Mouse (Mus musculus) neural tube, embryonic 11.5 days (tissue): ENCODE measurements around the gene Sgip1. TPM values are rescaled to one million over a fixed set of nuclear protein-coding genes. Genes with fewer than 3 reads are reported as not detected.

Source experiments
- ATAC-seq: fragments of 200-750 bp; cut with Nextera tagmentation; 2 replicates; pipeline ENCODE4 v1.8.0; 2017; ENCODE audit warnings: moderate number of reproducible peaks, mild to moderate bottlenecking, moderate TSS enrichment, moderate library complexity; ENCODE audit not compliant: insufficient read depth, low FRiP score, low TSS enrichment
- DNase-seq: peaks from one replicate; pipeline ENCODE4 v3.0.0-alpha.2; 2015; ENCODE audit warnings: low spot score
- H3K27ac ChIP-seq: fragments of 300-500 bp; sonication (generic); 2 replicates; pipeline ENCODE4 v1.5.1; 2014; ENCODE audit warnings: low read depth, mild to moderate bottlenecking, low read length
- H3K27me3 ChIP-seq: fragments of 300-500 bp; sonication (generic); 2 replicates; pipeline ENCODE4 v1.6.1; 2014; ENCODE audit warnings: mild to moderate bottlenecking, low read length, mixed read lengths; ENCODE audit not compliant: control insufficient read depth, insufficient read depth
- H3K36me3 ChIP-seq: fragments of 300-500 bp; sonication (generic); 2 replicates; pipeline ENCODE4 v1.6.1; 2014; ENCODE audit warnings: mild to moderate bottlenecking, low read length, moderate library complexity, mixed read lengths; ENCODE audit not compliant: control insufficient read depth, insufficient read depth
- H3K4me1 ChIP-seq: fragments of 300-500 bp; sonication (generic); 2 replicates; pipeline ENCODE4 v1.6.1; 2014; ENCODE audit warnings: low read length, mixed read lengths; ENCODE audit not compliant: control insufficient read depth, insufficient read depth
- H3K4me2 ChIP-seq: fragments of 300-500 bp; sonication (generic); 2 replicates; pipeline ENCODE4 v1.6.1; 2014; ENCODE audit warnings: low read depth, mild to moderate bottlenecking, moderate library complexity
- H3K4me3 ChIP-seq: fragments of 300-500 bp; sonication (generic); 2 replicates; pipeline ENCODE4 v1.5.1; 2014; ENCODE audit warnings: low read depth, low read length
- H3K9ac ChIP-seq: fragments of 300-500 bp; sonication (generic); 2 replicates; pipeline ENCODE4 v1.6.1; 2014; ENCODE audit warnings: mild to moderate bottlenecking, low read length
- H3K9me3 ChIP-seq: fragments of 300-500 bp; sonication (generic); 2 replicates; pipeline ENCODE4 v1.6.1; 2016; ENCODE audit warnings: low read length; ENCODE audit not compliant: control insufficient read depth
- WGBS: fragments of 180-500 bp; shearing (Covaris S2); extraction: QIAGEN DNeasy Blood & Tissue Kit; methylation state at CpG from one replicate; pipeline ENCODE4 v1.1.7; 2014; 5-methylcytosine and 5-hydroxymethylcytosine counted together
- polyA plus RNA-seq: library from polyadenylated mRNA; unstranded; fragments of >200 nt; fragmentation: Nextera tagmentation; extraction: Ambion mirVana; gene quantifications from 2 replicates; pipeline ENCODE4 v1.2.1, GENCODE M21; 2014

Sgip1 gene
- 18.0 and 20.0 TPM in 2 replicates for polyA plus RNA-seq

DNA sequence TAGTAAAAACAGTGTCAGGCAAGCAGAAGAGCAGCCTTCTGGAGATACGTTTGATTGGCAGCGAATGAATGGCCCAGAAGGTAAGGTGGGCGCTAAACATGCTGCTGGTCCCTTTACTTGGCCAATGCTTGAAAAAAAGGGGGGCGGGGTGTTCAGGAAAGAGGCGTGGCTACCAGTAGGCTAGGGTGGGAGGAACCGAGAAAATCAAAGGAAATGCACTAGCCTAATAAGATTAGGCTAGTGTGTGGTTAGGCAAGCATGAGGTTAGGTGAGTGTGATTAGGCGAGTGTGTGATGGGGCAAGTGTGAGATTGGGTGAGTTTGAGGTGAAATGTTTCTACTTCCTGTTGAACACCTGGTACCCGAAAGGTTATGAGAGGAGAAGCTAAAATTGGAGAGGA is at the start of gene Sgip1:
Sgip1 (plus strand) TSS at position 11 of the 400 bp plus-strand sequence.
- Histone ChIP-seq H3K4me2 (no peak within 1 kb of the TSS), H3K9ac (no peak within 1 kb of the TSS), H3K4me3 (no peak within 1 kb of the TSS), H3K27ac (no peak within 1 kb of the TSS), H3K4me1 (no peaks in the 10 kb centered on the region), H3K27me3 (no peaks in the 10 kb centered on the region), H3K9me3 (no peaks in the 10 kb centered on the region), H3K36me3 (no peaks in the 10 kb centered on the region)
- 70% methylated on average over 8 of the region's 8 CpGs for WGBS
- DNase-seq (no peak), ATAC-seq (no peak)

DNA sequence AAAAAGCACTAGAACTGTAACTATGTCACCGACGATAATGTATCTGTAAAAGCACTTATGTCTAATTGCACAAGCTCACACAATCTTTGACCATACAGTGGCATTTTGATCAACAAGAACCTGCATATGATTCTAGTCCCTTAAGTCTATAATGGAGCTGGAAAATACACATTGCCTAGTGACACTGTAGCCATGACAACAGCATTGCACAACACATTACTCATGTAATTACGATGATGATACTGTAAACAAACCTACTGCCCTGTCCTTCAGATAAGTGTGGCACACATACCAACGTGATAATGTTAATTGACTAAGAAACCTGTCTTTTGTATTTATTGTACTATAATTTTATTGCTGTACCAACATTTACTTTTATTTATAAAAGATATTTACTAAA is 49.7 kb upstream of the Sgip1 start:
- Histone ChIP-seq H3K9ac (no peak overlapping the region), H3K36me3 (no peaks in the 10 kb centered on the region), H3K4me3 (no peak overlapping the region), H3K4me2 (no peak overlapping the region), H3K4me1 (no peaks in the 10 kb centered on the region), H3K27ac (no peak overlapping the region), H3K9me3 (no peaks in the 10 kb centered on the region), H3K27me3 (no peaks in the 10 kb centered on the region)
- 86% methylated on average over 4 of the region's 4 CpGs for WGBS
- no peak for ATAC-seq
- no peak for DNase-seq

DNA sequence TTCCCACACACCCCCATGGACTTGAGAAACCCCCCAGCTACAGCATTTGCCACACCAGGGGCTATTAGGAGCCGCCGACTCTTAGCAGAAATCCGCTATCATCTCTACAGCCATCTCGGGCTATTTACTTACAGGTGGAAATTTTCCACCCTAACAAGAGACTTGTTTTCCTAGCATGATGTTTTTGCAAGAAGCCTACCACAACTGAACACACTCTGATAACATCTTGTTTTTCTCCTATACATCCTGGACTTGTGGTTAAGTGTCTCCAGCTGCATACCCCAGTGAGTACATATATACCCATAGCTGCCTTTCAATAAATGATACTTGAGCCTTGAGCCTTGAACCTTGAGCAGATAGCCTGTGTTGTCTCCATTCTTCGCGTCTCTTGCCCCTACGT is 43.1 kb upstream of the Sgip1 start:
- Histone ChIP-seq H3K9me3 (no peaks in the 10 kb centered on the region), H3K4me2 (no peak overlapping the region), H3K36me3 (no peaks in the 10 kb centered on the region), H3K27ac (no peak overlapping the region), H3K9ac (no peak overlapping the region), H3K27me3 (no peaks in the 10 kb centered on the region), H3K4me3 (no peak overlapping the region), H3K4me1 (no peaks in the 10 kb centered on the region)
- ATAC-seq (no peak), DNase-seq (no peak)
- WGBS = 98% methylated on average over 7 of the region's 7 CpGs

DNA sequence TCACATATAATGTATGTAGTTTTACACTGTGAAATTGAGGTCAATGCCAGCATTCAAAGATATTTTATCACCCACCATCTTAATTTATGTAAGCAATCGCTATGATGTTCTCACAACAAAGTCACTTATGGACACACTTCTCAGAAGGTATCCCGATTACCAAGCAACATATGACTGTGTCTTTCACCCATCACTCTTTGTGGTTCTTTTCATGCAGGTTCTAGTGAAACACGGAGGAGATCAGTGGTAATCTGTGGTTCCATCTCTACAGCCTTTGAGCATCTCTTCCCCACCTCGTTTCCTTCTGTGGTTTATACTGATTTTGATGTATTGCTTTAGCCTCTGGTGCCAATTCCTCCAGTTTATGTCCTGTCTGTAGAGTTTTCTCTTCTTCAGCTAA is 29.4 kb upstream of the Sgip1 start:
- DNase-seq (no peak), ATAC-seq (no peak)
- no peak overlapping the region for H3K9ac ChIP-seq
- H3K9me3 ChIP-seq = no peaks in the 10 kb centered on the region
- no peak overlapping the region for H3K4me2 ChIP-seq
- WGBS = 88% methylated on average over 4 of the region's 4 CpGs
- no peaks in the 10 kb centered on the region for H3K27me3 ChIP-seq
- no peaks in the 10 kb centered on the region for H3K36me3 ChIP-seq
- H3K27ac ChIP-seq = no peak overlapping the region
- no peak overlapping the region for H3K4me3 ChIP-seq
- no peaks in the 10 kb centered on the region for H3K4me1 ChIP-seq

DNA sequence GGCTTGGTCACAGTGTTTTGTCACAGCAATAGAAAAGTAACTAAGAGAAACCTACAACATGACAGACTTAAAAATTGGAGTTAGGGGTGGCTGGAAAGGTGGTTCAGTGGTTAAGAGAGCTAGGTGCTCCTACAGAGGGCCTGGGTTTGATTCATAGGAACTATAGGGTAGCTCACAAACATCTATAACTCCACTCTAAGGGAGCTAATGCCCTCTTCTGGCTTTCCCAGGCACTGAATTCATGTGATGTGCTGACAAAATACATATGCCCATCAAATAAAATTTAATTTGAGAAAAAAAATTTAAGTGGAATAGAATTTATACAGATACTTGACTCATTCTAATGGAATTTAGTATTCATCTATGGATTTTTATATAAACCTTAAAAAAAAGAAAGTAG is 25.6 kb upstream of the Sgip1 start:
- Histone ChIP-seq H3K27me3 (no peaks in the 10 kb centered on the region), H3K9ac (no peak overlapping the region), H3K4me2 (no peak overlapping the region), H3K4me1 (no peaks in the 10 kb centered on the region), H3K36me3 (no peaks in the 10 kb centered on the region), H3K9me3 (no peaks in the 10 kb centered on the region), H3K27ac (no peak overlapping the region), H3K4me3 (no peak overlapping the region)
- ATAC-seq (no peak), DNase-seq (no peak)

DNA sequence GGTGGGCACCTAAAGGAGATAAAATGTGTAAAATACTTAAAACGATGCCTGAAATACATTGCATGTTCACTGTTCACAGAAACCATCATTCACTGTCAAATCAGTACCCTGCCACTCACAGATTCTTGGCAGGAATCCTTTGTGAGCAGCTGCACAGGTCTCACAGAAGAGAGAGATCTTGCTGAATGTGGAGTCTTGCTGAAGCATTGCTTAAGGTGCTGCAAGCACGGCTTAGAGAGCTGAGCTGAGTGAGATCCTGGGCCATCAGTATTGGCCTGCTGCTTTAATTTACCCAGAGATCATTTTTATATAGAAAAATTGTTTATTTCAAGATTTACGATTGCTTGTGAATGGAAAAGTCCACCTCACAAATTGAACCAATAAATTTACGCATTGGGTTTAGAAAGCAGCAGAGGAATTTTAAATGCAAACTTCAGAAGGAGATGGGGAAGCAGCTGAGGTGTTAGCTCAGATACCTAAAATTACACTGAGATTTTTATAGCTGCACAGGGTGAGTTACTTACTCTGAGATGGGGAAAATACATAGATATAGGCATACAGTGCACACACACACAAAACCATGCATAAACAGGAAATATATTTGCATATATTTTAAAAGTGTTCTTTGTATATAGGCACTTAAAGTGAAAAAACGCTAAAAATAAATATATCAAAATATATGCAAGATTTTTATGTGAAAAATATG is 23.8 kb upstream of the Sgip1 start:
- Histone ChIP-seq H3K27me3 (no peaks in the 10 kb centered on the region), H3K36me3 (no peaks in the 10 kb centered on the region), H3K9me3 (no peaks in the 10 kb centered on the region), H3K4me3 (no peak overlapping the region), H3K27ac (no peak overlapping the region), H3K9ac (no peak overlapping the region), H3K4me2 (no peak overlapping the region), H3K4me1 (no peaks in the 10 kb centered on the region)
- DNase-seq = no peak
- WGBS = 76% methylated on average over 5 of the region's 5 CpGs
- ATAC-seq = no peak

DNA sequence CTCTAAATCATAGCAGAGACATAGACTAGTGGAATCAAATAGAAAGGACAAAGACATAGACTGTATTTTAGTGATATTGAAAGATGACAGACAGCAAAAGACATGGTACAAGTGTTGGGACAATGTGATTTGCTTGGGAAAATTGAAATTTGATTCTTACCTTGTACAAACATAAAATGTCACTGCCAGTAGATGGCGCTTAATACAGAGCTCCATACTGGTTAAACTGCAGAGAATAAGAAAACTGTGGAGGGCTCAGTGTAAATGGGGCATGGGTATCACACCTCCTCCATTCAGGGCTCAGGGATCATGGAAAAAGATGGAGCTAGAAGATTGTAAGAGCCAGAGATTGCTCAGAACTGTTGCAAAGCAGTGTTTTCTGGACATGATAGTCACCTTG is 21.6 kb upstream of the Sgip1 start:
- Histone ChIP-seq H3K27ac (no peak overlapping the region), H3K27me3 (no peaks in the 10 kb centered on the region), H3K9ac (no peak overlapping the region), H3K4me3 (no peak overlapping the region), H3K36me3 (no peaks in the 10 kb centered on the region), H3K4me2 (no peak overlapping the region), H3K9me3 (no peaks in the 10 kb centered on the region), H3K4me1 (no peaks in the 10 kb centered on the region)
- DNase-seq (no peak), ATAC-seq (no peak)
- 9% methylated on average over 1 of the region's 1 CpGs for WGBS

DNA sequence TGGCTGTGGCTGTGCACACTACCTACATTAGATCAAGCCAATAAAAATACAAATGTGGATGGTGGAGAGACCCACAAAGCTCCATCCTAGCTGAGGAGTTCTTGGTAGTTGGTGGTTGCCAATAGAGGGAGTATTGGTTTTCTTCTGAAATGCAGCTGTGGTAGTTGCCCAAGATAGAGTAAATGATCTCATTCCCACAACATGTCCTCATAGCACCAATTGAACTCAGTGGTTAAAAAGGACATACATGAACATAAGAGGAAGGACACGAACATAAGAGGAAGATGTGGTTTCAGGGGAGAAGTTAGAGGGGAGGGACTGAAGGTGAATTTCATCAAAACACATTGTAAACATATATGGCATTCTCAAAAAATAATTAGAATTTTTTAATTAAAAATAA is 21.1 kb upstream of the Sgip1 start:
- 86% methylated on average over 1 of the region's 1 CpGs for WGBS
- Histone ChIP-seq H3K4me2 (no peak overlapping the region), H3K9ac (no peak overlapping the region), H3K36me3 (no peaks in the 10 kb centered on the region), H3K4me3 (no peak overlapping the region), H3K9me3 (no peaks in the 10 kb centered on the region), H3K27ac (no peak overlapping the region), H3K27me3 (no peaks in the 10 kb centered on the region), H3K4me1 (no peaks in the 10 kb centered on the region)
- ATAC-seq (no peak), DNase-seq (no peak)

DNA sequence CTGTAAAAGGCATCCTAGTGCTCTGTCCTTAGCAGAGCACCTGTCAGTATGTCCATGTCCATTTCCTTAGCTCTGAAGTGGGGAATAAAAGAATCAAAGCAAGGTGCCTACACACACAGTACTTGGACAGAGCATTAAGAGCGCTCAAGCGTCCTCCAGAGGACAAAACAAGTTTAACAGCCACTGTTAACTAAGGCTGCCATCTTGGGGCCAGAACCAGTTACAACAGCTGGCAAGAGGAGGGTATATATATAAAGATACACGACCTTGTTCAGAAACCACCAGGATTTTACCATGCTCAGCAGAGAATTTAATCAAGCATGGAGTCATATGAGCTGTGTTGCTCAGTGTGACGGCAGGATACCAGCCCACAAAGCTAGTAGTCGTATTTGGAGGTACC is 16.7 kb upstream of the Sgip1 start:
- Histone ChIP-seq H3K4me3 (no peak overlapping the region), H3K4me1 (no peaks in the 10 kb centered on the region), H3K27me3 (no peaks in the 10 kb centered on the region), H3K9me3 (no peaks in the 10 kb centered on the region), H3K4me2 (no peak overlapping the region), H3K9ac (no peak overlapping the region), H3K36me3 (no peaks in the 10 kb centered on the region), H3K27ac (no peak overlapping the region)
- no peak for DNase-seq
- ATAC-seq = no peak
- WGBS = 72% methylated on average over 5 of the region's 5 CpGs
